Mouse (Mus musculus): ENCODE data around the gene Vmn2r83.

DNA sequence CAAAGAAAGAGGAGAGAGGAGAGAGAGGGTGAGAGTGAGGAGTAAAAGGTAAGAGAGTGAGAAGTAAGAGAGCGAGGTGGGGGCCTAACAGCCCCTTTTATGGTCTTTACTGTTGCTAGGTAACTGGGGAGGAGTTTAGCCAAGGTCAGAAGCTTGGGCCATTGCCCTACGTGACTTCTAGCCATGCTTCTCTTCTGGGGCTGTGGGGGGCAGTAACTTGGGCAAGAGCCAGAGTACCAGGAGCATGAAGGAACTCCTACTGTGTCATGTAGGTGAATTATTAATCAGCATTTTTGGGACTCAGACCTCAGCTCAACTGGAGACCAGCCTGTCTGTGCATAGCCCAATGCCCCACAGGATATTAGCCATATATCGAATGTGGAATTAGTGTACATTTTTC lies 27.4 kb downstream of the Vmn2r83 start:
- TF ChIP-seq CTCF (IDR thresholded peaks at IDR 0.05; ENCODE audit: control insufficient read depth, insufficient read depth, insufficient replicate concordance, low read depth, low read length) (no peak), POLR2A (IDR thresholded peaks at IDR 0.05; ENCODE audit: control insufficient read depth, low read depth, low read length) (no peak)

Measured in testis, adult 2 months (tissue).